Mouse (Mus musculus) heart, embryonic 10.5 days (tissue): ENCODE measurements at regions not wholly inside any gene's neighbourhood (a gene's known extent, or its start where the extent isn't known, plus 50 kb on each side); places are given as distances from the start of the nearest gene placed in this dataset.

ENCODE experiments used
- DNase-seq: peaks from one replicate; pipeline ENCODE4 v3.0.0-alpha.2; 2017; ENCODE audit warnings: low spot score
- H3K27ac ChIP-seq: fragments of 300-500 bp; sonication (generic); 2 replicates; pipeline ENCODE4 v1.5.1; 2016; ENCODE audit warnings: mild to moderate bottlenecking
- H3K27me3 ChIP-seq: fragments of 300-500 bp; sonication (generic); 2 replicates; pipeline ENCODE4 v1.6.1; 2016; ENCODE audit warnings: mild to moderate bottlenecking; ENCODE audit not compliant: poor library complexity, insufficient read depth, severe bottlenecking
- H3K36me3 ChIP-seq: fragments of 300-500 bp; sonication (generic); 2 replicates; pipeline ENCODE4 v1.6.1; 2016; ENCODE audit warnings: mild to moderate bottlenecking, moderate library complexity
- H3K4me1 ChIP-seq: fragments of 300-500 bp; sonication (generic); 2 replicates; pipeline ENCODE4 v1.6.1; 2016; ENCODE audit warnings: mild to moderate bottlenecking
- H3K4me3 ChIP-seq: fragments of 300-500 bp; sonication (generic); 2 replicates; pipeline ENCODE4 v1.5.1; 2016; ENCODE audit warnings: mild to moderate bottlenecking, moderate library complexity
- H3K9me3 ChIP-seq: fragments of 300-500 bp; sonication (generic); 2 replicates; pipeline ENCODE4 v1.6.1; 2016; ENCODE audit warnings: mild to moderate bottlenecking, moderate library complexity
- WGBS: fragments of 180-500 bp; shearing (Covaris S2); methylation state at CpG from one replicate; pipeline ENCODE4 v1.1.7; 2016; 5-methylcytosine and 5-hydroxymethylcytosine counted together

- Histone ChIP-seq H3K4me1 (peaks cover 30% of the 10 kb centered on the region), H3K27ac (no peak overlapping the region), H3K36me3 (no peaks in the 10 kb centered on the region), H3K9me3 (no peaks in the 10 kb centered on the region), H3K4me3 (no peak overlapping the region), H3K27me3 (no peaks in the 10 kb centered on the region)
- DNase-seq, result no peak
- WGBS, result 74% methylated on average over 4 of the region's 4 CpGs
Observed at GRCm38 (mm10) chr12:52392636-52393035, 111.1 kb upstream of the Arhgap5 start.

GRCm38 (mm10) chr12:52393981-52394718 lies 109.6 kb upstream of the Arhgap5 start:
- Histone ChIP-seq H3K27me3 (no peaks in the 10 kb centered on the region), H3K27ac (no peak overlapping the region), H3K4me3 (no peak overlapping the region), H3K36me3 (no peaks in the 10 kb centered on the region), H3K4me1 (peaks cover 40% of the 10 kb centered on the region), H3K9me3 (no peaks in the 10 kb centered on the region)
- 70% methylated on average over 15 of the region's 15 CpGs for WGBS
- no peak for DNase-seq

- Histone ChIP-seq H3K27me3 (no peaks in the 10 kb centered on the region), H3K4me1 (peaks cover 40% of the 10 kb centered on the region), H3K4me3 (no peak overlapping the region), H3K36me3 (no peaks in the 10 kb centered on the region), H3K9me3 (no peaks in the 10 kb centered on the region), H3K27ac (peak overlapping the region; percentile 67; the same call in 1 of the 2 replicates)
- no peak for DNase-seq
- 81% methylated on average over 3 of the region's 3 CpGs for WGBS
Observed at GRCm38 (mm10) chr12:52394719-52395062, 109.1 kb upstream of the Arhgap5 start.

GRCm38 (mm10) chr12:52395111-52395510 lies 108.7 kb upstream of the Arhgap5 start:
- DNase-seq, result no peak
- H3K9me3 ChIP-seq, result no peaks in the 10 kb centered on the region
- 49% methylated on average over 4 of the region's 4 CpGs for WGBS
- H3K27ac ChIP-seq, result peak overlapping the region; percentile 67
- no peak overlapping the region for H3K4me3 ChIP-seq
- H3K4me1 ChIP-seq, result peaks cover 40% of the 10 kb centered on the region
- H3K36me3 ChIP-seq, result no peaks in the 10 kb centered on the region
- no peaks in the 10 kb centered on the region for H3K27me3 ChIP-seq

GRCm38 (mm10) chr12:52396178-52396841 lies 107.5 kb upstream of the Arhgap5 start:
- Histone ChIP-seq H3K4me1 (peaks cover 40% of the 10 kb centered on the region), H3K36me3 (no peaks in the 10 kb centered on the region), H3K9me3 (no peaks in the 10 kb centered on the region), H3K27ac (0 out of 2 replicates have a peak overlapping the region, but pooled peaks have one; percentile 1), H3K4me3 (no peak overlapping the region), H3K27me3 (no peaks in the 10 kb centered on the region)
- no peak for DNase-seq
- WGBS, result 40% methylated on average over 14 of the region's 14 CpGs

- Histone ChIP-seq H3K4me1 (peaks cover 40% of the 10 kb centered on the region), H3K9me3 (no peaks in the 10 kb centered on the region), H3K27ac (peak overlapping the region; percentile 22; the same call in 1 of the 2 replicates), H3K36me3 (no peaks in the 10 kb centered on the region), H3K27me3 (no peaks in the 10 kb centered on the region), H3K4me3 (no peak overlapping the region)
- DNase-seq, result no peak
- WGBS, result 64% methylated on average over 2 of the region's 2 CpGs
Observed at GRCm38 (mm10) chr12:52397718-52398510, 105.9 kb upstream of the Arhgap5 start.

- no peak for DNase-seq
- Histone ChIP-seq H3K9me3 (no peaks in the 10 kb centered on the region), H3K27ac (no peak overlapping the region), H3K27me3 (no peaks in the 10 kb centered on the region), H3K36me3 (no peaks in the 10 kb centered on the region), H3K4me1 (peaks cover 39% of the 10 kb centered on the region), H3K4me3 (no peak overlapping the region)
- WGBS, result 64% methylated on average over 6 of the region's 6 CpGs
Observed at GRCm38 (mm10) chr12:52398511-52398975, 105.2 kb upstream of the Arhgap5 start.

- DNase-seq, result no peak
- Histone ChIP-seq H3K4me1 (peaks cover 29% of the 10 kb centered on the region), H3K27ac (no peak overlapping the region), H3K36me3 (no peaks in the 10 kb centered on the region), H3K27me3 (no peaks in the 10 kb centered on the region), H3K4me3 (no peak overlapping the region), H3K9me3 (no peaks in the 10 kb centered on the region)
- WGBS, result 86% methylated on average over 3 of the region's 3 CpGs
Observed at GRCm38 (mm10) chr12:52400099-52400498, 103.7 kb upstream of the Arhgap5 start.

GRCm38 (mm10) chr12:52402711-52403110 lies 101.1 kb upstream of the Arhgap5 start:
- Histone ChIP-seq H3K4me1 (peaks cover 9% of the 10 kb centered on the region; the same call in 1 of the 2 replicates), H3K27ac (no peak overlapping the region), H3K4me3 (no peak overlapping the region), H3K9me3 (no peaks in the 10 kb centered on the region), H3K36me3 (no peaks in the 10 kb centered on the region), H3K27me3 (no peaks in the 10 kb centered on the region)
- DNase-seq, result no peak
- 86% methylated on average over 4 of the region's 4 CpGs for WGBS

GRCm38 (mm10) chr12:52406386-52406785 lies 97.4 kb upstream of the Arhgap5 start:
- H3K4me1 ChIP-seq, result no peaks in the 10 kb centered on the region
- H3K27me3 ChIP-seq, result no peaks in the 10 kb centered on the region
- 69% methylated on average over 6 of the region's 6 CpGs for WGBS
- no peak for DNase-seq
- no peak overlapping the region for H3K27ac ChIP-seq
- H3K4me3 ChIP-seq, result no peak overlapping the region
- no peaks in the 10 kb centered on the region for H3K36me3 ChIP-seq
- no peaks in the 10 kb centered on the region for H3K9me3 ChIP-seq

GRCm38 (mm10) chr12:52408307-52408895 lies 95.4 kb upstream of the Arhgap5 start:
- no peak overlapping the region for H3K4me3 ChIP-seq
- no peaks in the 10 kb centered on the region for H3K9me3 ChIP-seq
- no peak overlapping the region for H3K27ac ChIP-seq
- no peaks in the 10 kb centered on the region for H3K27me3 ChIP-seq
- H3K36me3 ChIP-seq, result no peaks in the 10 kb centered on the region
- peaks cover 10% of the 10 kb centered on the region for H3K4me1 ChIP-seq
- 92% methylated on average over 8 of the region's 8 CpGs for WGBS
- no peak for DNase-seq

- H3K4me3 ChIP-seq, result no peak overlapping the region
- no peaks in the 10 kb centered on the region for H3K36me3 ChIP-seq
- no peaks in the 10 kb centered on the region for H3K9me3 ChIP-seq
- H3K4me1 ChIP-seq, result peaks cover 10% of the 10 kb centered on the region
- H3K27ac ChIP-seq, result no peak overlapping the region
- no peaks in the 10 kb centered on the region for H3K27me3 ChIP-seq
- DNase-seq, result no peak
- WGBS, result 77% methylated on average over 3 of the region's 3 CpGs
Observed at GRCm38 (mm10) chr12:52409221-52409620, 94.6 kb upstream of the Arhgap5 start.
